Mouse (Mus musculus) liver, adult 2 months (tissue): ENCODE measurements around the gene Epha1. TPM values are rescaled to one million over a fixed set of nuclear protein-coding genes. Genes with fewer than 3 reads are reported as not detected.

ENCODE experiments used
- DNase-seq: peaks from one replicate; pipeline ENCODE4 v3.0.0-alpha.2; 2011; ENCODE audit warnings: low read depth, low spot score; ENCODE audit errors: extremely low read depth
- H3K27ac ChIP-seq: fragments of 200-500 bp; replicated peaks from 2 replicates; pipeline ENCODE4 v1.5.1; 2012; ENCODE audit warnings: low read depth, mild to moderate bottlenecking, control low read depth, inconsistent platforms, low read length; ENCODE audit not compliant: insufficient read depth
- H3K27me3 ChIP-seq: fragments of 200-500 bp; 2 replicates; pipeline ENCODE4 v1.6.1; 2012; ENCODE audit warnings: mild to moderate bottlenecking, moderate library complexity, low read length, inconsistent platforms; ENCODE audit not compliant: control insufficient read depth, insufficient read depth
- H3K36me3 ChIP-seq: fragments of 200-500 bp; 2 replicates; pipeline ENCODE4 v1.6.1; 2012; ENCODE audit warnings: low read length, inconsistent platforms; ENCODE audit not compliant: control insufficient read depth, insufficient read depth
- H3K4me1 ChIP-seq: fragments of 200-500 bp; 2 replicates; pipeline ENCODE4 v1.6.1; 2011; ENCODE audit warnings: low read length; ENCODE audit not compliant: control insufficient read depth, insufficient read depth
- H3K4me3 ChIP-seq: fragments of 200-500 bp; 2 replicates; pipeline ENCODE4 v1.5.1; 2011; ENCODE audit warnings: low read depth, mild to moderate bottlenecking, control low read depth, low read length, moderate library complexity; ENCODE audit not compliant: insufficient read depth
- H3K79me2 ChIP-seq: fragments of 200-500 bp; 2 replicates; pipeline ENCODE4 v1.6.1; 2012; ENCODE audit warnings: inconsistent platforms, mild to moderate bottlenecking, low read length, moderate library complexity; ENCODE audit not compliant: control insufficient read depth, insufficient read depth
- H3K9ac ChIP-seq: fragments of 200-500 bp; 2 replicates; pipeline ENCODE4 v1.6.1; 2012; ENCODE audit warnings: low read depth, mild to moderate bottlenecking, control low read depth, inconsistent platforms, low read length
- CTCF ChIP-seq: fragments of 200-500 bp; IDR thresholded peaks from 2 replicates; pipeline ENCODE4 v1.5.1; 2011; ENCODE audit warnings: low read depth, low read length, control low read depth
- POLR2A ChIP-seq: fragments of 200-500 bp; IDR thresholded peaks from 2 replicates; pipeline ENCODE4 v1.6.1; 2011; ENCODE audit warnings: low read length, control low read depth; ENCODE audit not compliant: insufficient read depth; ENCODE audit errors: extremely low read depth
- WGBS: fragments of 180-500 bp; shearing (Covaris S2); methylation state at CpG from one replicate; pipeline ENCODE4 v1.1.7; 2018; 5-methylcytosine and 5-hydroxymethylcytosine counted together
- polyA plus RNA-seq: library from polyadenylated mRNA; depleted of rRNA; stranded (reverse); fragments of >200 nt; gene quantifications from 2 replicates; pipeline ENCODE4 v1.2.3, GENCODE M21; 2012
- total RNA-seq: library from RNA; depleted of rRNA; stranded (reverse); fragments of >200 nt; gene quantifications from 2 replicates; pipeline ENCODE4 v1.2.3, GENCODE M21; 2014

Gene Epha1
- total and polyA plus RNA-seq, 2 experiments: 27.6 to 28.1 TPM

DNA sequence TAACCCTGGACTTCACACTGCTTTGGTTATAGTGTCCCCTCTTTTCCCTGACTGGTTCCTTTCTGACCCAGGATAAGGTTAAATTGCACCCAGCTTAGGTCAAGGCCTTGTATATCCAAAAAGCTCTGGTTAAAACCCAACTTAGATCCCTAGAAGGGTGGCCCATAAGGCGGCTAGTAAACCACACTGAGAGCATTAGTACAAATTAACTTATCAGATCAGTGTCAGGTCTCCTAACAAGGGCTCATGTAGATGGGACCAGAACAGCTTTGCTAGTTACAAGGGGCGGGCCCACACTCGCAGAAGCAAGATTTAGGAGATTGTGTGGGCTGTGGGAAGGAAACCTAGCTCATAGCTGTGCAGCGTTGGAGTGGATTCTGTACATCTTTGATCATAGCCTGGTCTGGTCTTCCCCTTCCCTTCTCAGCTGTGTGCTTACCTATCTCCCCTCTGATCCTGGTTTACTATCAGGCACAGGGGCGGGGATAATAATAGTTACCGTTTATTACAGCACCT is 3.5 kb upstream of the Epha1 start:
- Histone ChIP-seq H3K27me3 (no peaks in the 10 kb centered on the region), H3K9ac (no peak overlapping the region), H3K79me2 (peaks cover 7% of the 10 kb centered on the region; the same call in 1 of the 2 replicates), H3K4me3 (no peak overlapping the region), H3K36me3 (no peaks in the 10 kb centered on the region), H3K27ac (no peak overlapping the region; the same call in 1 of the 2 replicates), H3K4me1 (peaks cover 11% of the 10 kb centered on the region)
- TF ChIP-seq POLR2A: no peak
- TF ChIP-seq CTCF: no peak
- WGBS: 83% methylated on average over 6 of the region's 6 CpGs
- no peak for DNase-seq

DNA sequence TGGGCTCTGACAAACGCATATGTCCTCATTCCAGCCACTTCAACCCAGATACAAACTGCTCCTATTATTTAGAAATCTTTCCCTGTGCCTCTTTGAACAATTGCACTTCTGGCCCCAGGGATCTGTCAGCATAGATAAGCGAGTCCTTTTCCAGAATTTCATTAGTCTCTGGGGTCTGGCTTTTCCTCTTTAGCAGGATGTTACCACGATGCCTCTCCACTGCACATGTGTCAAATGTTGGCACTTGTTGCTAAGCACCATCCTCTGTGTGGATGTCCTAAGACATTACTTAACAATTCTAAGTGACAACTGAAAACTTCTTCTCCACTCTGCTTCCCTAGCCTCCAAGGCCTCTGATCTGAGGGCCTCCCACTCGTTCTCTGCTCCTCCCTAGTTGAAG is 2.9 kb upstream of the Epha1 start:
- Histone ChIP-seq H3K27me3 (no peaks in the 10 kb centered on the region), H3K27ac (peak overlapping the region; percentile 11; the same call in 1 of the 2 replicates), H3K79me2 (peaks cover 7% of the 10 kb centered on the region; the same call in 1 of the 2 replicates), H3K9ac (no peak overlapping the region), H3K4me1 (peaks cover 16% of the 10 kb centered on the region), H3K4me3 (no peak overlapping the region), H3K36me3 (no peaks in the 10 kb centered on the region)
- WGBS: 67% methylated on average over 4 of the region's 4 CpGs
- DNase-seq: no peak
- TF ChIP-seq CTCF (no peak), POLR2A (no peak)

GRCm38 (mm10) chr6:42375131-42375530 is 2.1 kb upstream of the Epha1 start:
- H3K79me2 ChIP-seq: peaks cover 7% of the 10 kb centered on the region; the same call in 1 of the 2 replicates
- no peak for DNase-seq
- H3K36me3 ChIP-seq: no peaks in the 10 kb centered on the region
- no peak overlapping the region for H3K9ac ChIP-seq
- no peaks in the 10 kb centered on the region for H3K27me3 ChIP-seq
- TF ChIP-seq CTCF: no peak
- no peak for TF ChIP-seq POLR2A
- peaks cover 20% of the 10 kb centered on the region for H3K4me1 ChIP-seq
- H3K4me3 ChIP-seq: no peak overlapping the region
- 57% methylated on average over 2 of the region's 2 CpGs for WGBS
- peak overlapping the region; percentile 20; the same call in 1 of the 2 replicates for H3K27ac ChIP-seq

DNA sequence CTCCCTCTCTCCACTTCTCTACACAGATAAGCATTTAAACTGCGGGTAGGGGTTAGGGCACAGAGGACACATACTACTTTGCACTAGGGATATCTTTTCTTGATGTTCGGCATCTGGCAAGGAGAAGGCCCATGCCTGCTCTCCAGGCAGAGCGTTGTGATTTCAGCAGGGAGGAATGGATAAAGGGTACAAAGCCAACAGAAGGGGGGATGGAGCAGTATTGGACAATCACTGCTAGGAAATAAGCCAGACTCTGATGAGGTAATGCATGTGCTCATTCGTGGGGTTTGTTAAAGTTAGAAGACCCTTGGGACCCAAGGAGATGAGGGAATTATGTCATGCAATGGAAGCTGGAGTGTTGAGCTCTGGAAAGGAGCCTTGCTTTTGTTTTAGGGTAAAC is 1.6 kb upstream of the Epha1 start:
- no peaks in the 10 kb centered on the region for H3K27me3 ChIP-seq
- DNase-seq: no peak
- H3K27ac ChIP-seq: no peak overlapping the region
- WGBS: 47% methylated on average over 4 of the region's 4 CpGs
- peaks cover 20% of the 10 kb centered on the region for H3K4me1 ChIP-seq
- H3K4me3 ChIP-seq: no peak overlapping the region
- no peak for TF ChIP-seq CTCF
- TF ChIP-seq POLR2A: no peak
- H3K9ac ChIP-seq: no peak overlapping the region
- H3K79me2 ChIP-seq: peaks cover 7% of the 10 kb centered on the region; the same call in 1 of the 2 replicates
- H3K36me3 ChIP-seq: no peaks in the 10 kb centered on the region

- Histone ChIP-seq H3K4me1 (peaks cover 20% of the 10 kb centered on the region), H3K27ac (0 out of 2 replicates have a peak overlapping the region, but pooled peaks have one; percentile 7), H3K4me3 (no peak overlapping the region), H3K9ac (no peak overlapping the region; the same call in 1 of the 2 replicates), H3K36me3 (no peaks in the 10 kb centered on the region), H3K27me3 (no peaks in the 10 kb centered on the region), H3K79me2 (peaks cover 7% of the 10 kb centered on the region; the same call in 1 of the 2 replicates)
- TF ChIP-seq CTCF: no peak
- no peak for TF ChIP-seq POLR2A
- 45% methylated on average over 7 of the region's 7 CpGs for WGBS
- DNase-seq: peak; percentile 64
Measured at GRCm38 (mm10) chr6:42373669-42374430, 782 bp upstream of the Epha1 start.

DNA sequence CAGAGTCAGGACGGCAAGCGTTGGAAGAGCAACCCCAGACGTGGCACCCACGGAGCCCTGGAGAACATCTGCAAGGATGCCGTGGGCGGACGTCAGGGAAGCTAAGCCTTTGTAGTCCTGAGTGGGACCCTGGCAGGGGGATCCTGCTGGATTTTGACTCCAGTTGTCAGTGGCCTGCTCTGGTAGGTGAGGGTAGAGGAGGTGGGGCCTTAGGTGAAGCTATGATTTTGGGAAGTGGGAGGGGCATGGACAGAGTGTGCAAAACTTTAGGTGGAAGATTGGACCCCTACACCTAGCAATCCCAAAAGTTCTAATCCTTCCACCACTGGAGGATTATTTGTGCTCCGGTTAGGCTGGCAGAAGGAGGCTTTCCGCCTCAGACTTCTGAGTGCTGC is 650 bp downstream of the Epha1 start:
- Histone ChIP-seq H3K4me1 (peaks cover 20% of the 10 kb centered on the region), H3K9ac (peak overlapping the region; percentile 75)
- no peak for DNase-seq

More for the DNA sequence above, 650 bp downstream of the Epha1 start:
- no peaks in the 10 kb centered on the region for H3K27me3 ChIP-seq
- H3K4me3 ChIP-seq: peak overlapping the region; percentile 67
- 16% methylated on average over 9 of the region's 9 CpGs for WGBS
- no peaks in the 10 kb centered on the region for H3K36me3 ChIP-seq
- H3K27ac ChIP-seq: peak overlapping the region; percentile 67
- TF ChIP-seq CTCF: no peak
- TF ChIP-seq POLR2A: no peak
- peaks cover 7% of the 10 kb centered on the region; the same call in 1 of the 2 replicates for H3K79me2 ChIP-seq
